Mouse (Mus musculus) CH12.LX (cell line): ENCODE data around the gene Grap. TPM values are rescaled to one million over a fixed set of nuclear protein-coding genes. Genes with fewer than 3 reads are reported as not detected.
A peak's percentile ranks its signal among the peaks of the same experiment; 100 is the strongest.

Experiments used
- DNase-seq: peaks from one replicate; pipeline ENCODE4 v3.0.0-alpha.2; 2013; ENCODE audit errors: extremely low read depth
- H3K27ac ChIP-seq: 2 replicates; pipeline ENCODE4 v1.5.1; 2012; ENCODE audit warnings: low read depth, mild to moderate bottlenecking, control low read depth, moderate library complexity; ENCODE audit not compliant: insufficient read depth
- H3K27me3 ChIP-seq: replicated peaks from 2 replicates; pipeline ENCODE3; 2012; ENCODE audit warnings: inconsistent platforms
- H3K36me3 ChIP-seq, 2 experiments: replicated peaks in 1 of 2; 2 replicates each; pipeline versions ENCODE3 to v1.6.1; 2012; ENCODE audit warnings: inconsistent platforms in 1 of 2, low read length in 1 of 2, mild to moderate bottlenecking in 1 of 2, mixed read lengths in 1 of 2, moderate library complexity in 1 of 2; ENCODE audit not compliant: control insufficient read depth in 1 of 2, insufficient read depth in 1 of 2
- H3K4me1 ChIP-seq, 2 experiments: 2 replicates each; pipeline ENCODE4 v1.6.1; 2012; ENCODE audit warnings: inconsistent platforms in 1 of 2, moderate library complexity in 1 of 2; ENCODE audit not compliant: insufficient read depth in 2 of 2, control insufficient read depth in 1 of 2
- H3K4me2 ChIP-seq: 2 replicates; pipeline ENCODE4 v1.6.1; 2012; ENCODE audit warnings: low read depth, mild to moderate bottlenecking, control low read depth; ENCODE audit not compliant: poor library complexity, insufficient read depth, severe bottlenecking
- H3K4me3 ChIP-seq, 3 experiments: fragments of 150-350 bp in 1 of 3; sonication (generic) in 1 of 3; replicated peaks in 1 of 3; 2 replicates each; pipeline versions ENCODE3 to v1.5.1; 2011 to 2012; ENCODE audit warnings: low read depth in 2 of 3, low read length in 2 of 3, mild to moderate bottlenecking in 2 of 3, moderate library complexity in 2 of 3, control low read depth in 1 of 3, improper control_type of control experiment in 1 of 3, inconsistent platforms in 1 of 3, mixed read lengths in 1 of 3; ENCODE audit not compliant: poor library complexity in 1 of 3
- H3K79me2 ChIP-seq: replicated peaks from 2 replicates; pipeline ENCODE4 v1.6.1; 2012; ENCODE audit warnings: mild to moderate bottlenecking, moderate library complexity; ENCODE audit not compliant: control insufficient read depth, poor library complexity, insufficient read depth, severe bottlenecking; ENCODE audit errors: extremely low read depth
- H3K9ac ChIP-seq: 2 replicates; pipeline ENCODE4 v1.6.1; 2012; ENCODE audit warnings: low read depth, mild to moderate bottlenecking, control low read depth, moderate library complexity; ENCODE audit not compliant: insufficient read depth
- H3K9me3 ChIP-seq: replicated peaks from 2 replicates; pipeline ENCODE3; 2012; ENCODE audit warnings: low read length, inconsistent platforms, mixed read lengths
- BHLHE40 ChIP-seq: IDR thresholded peaks from 2 replicates; pipeline ENCODE4 v1.6.1; 2011; ENCODE audit warnings: mild to moderate bottlenecking, low read depth, low read length, improper control_type of control experiment
- CHD1 ChIP-seq: IDR thresholded peaks from 2 replicates; pipeline ENCODE4 v1.6.1; 2012; ENCODE audit warnings: low read depth, low read length, improper control_type of control experiment, inconsistent platforms
- CHD2 ChIP-seq: IDR thresholded peaks from 2 replicates; pipeline ENCODE4 v1.6.1; 2011; ENCODE audit warnings: low read length, improper control_type of control experiment
- CTCF ChIP-seq, 2 experiments: IDR thresholded peaks in 1 of 2; conservative IDR thresholded peaks in 1 of 2; 2 replicates each; pipeline ENCODE4 v1.5.1; 2011 to 2012; ENCODE audit warnings: low read depth in 2 of 2, low read length in 2 of 2, improper control_type of control experiment in 1 of 2, inconsistent platforms in 1 of 2, mild to moderate bottlenecking in 1 of 2, moderate library complexity in 1 of 2
- E2F4 ChIP-seq: IDR thresholded peaks from 2 replicates; pipeline ENCODE4 v1.6.1; 2011; ENCODE audit warnings: low read depth, low read length, improper control_type of control experiment; ENCODE audit not compliant: insufficient replicate concordance
- ELF1 ChIP-seq: IDR thresholded peaks from 2 replicates; pipeline ENCODE4 v1.6.1; 2014; ENCODE audit warnings: low read depth, mild to moderate bottlenecking, inconsistent platforms, low read length, improper control_type of control experiment
- EP300 ChIP-seq: IDR thresholded peaks from 2 replicates; pipeline ENCODE4 v1.6.1; 2011; ENCODE audit warnings: low read length, improper control_type of control experiment
- ETS1 ChIP-seq: conservative IDR thresholded peaks from 2 replicates; pipeline ENCODE4 v1.6.1; 2012; ENCODE audit warnings: low read depth, mild to moderate bottlenecking, inconsistent platforms, low read length, improper control_type of control experiment, moderate library complexity
- GABPA ChIP-seq: IDR thresholded peaks from 2 replicates; pipeline ENCODE4 v1.6.1; 2012; ENCODE audit warnings: low read depth, low read length, improper control_type of control experiment, inconsistent platforms; ENCODE audit not compliant: insufficient replicate concordance
- HCFC1 ChIP-seq: IDR thresholded peaks from 2 replicates; pipeline ENCODE4 v1.6.1; 2012; ENCODE audit warnings: low read depth, mild to moderate bottlenecking, inconsistent platforms, low read length, improper control_type of control experiment
- IRF4 ChIP-seq: IDR thresholded peaks from 2 replicates; pipeline ENCODE4 v1.6.1; 2014; ENCODE audit warnings: low read depth, mild to moderate bottlenecking, inconsistent platforms, low read length, improper control_type of control experiment
- JUN ChIP-seq: IDR thresholded peaks from 2 replicates; pipeline ENCODE4 v1.6.1; 2011; ENCODE audit warnings: low read depth, mild to moderate bottlenecking, low read length, improper control_type of control experiment, moderate library complexity; ENCODE audit not compliant: insufficient read depth
- JUND ChIP-seq: conservative IDR thresholded peaks from 2 replicates; pipeline ENCODE4 v1.6.1; 2011; ENCODE audit warnings: low read depth, low read length, improper control_type of control experiment
- KAT2A ChIP-seq: IDR thresholded peaks from 2 replicates; pipeline ENCODE4 v1.6.1; 2012; ENCODE audit warnings: low read length, improper control_type of control experiment, inconsistent platforms; ENCODE audit not compliant: insufficient replicate concordance
- MAFK ChIP-seq: IDR thresholded peaks from 2 replicates; pipeline ENCODE4 v1.6.1; 2011; ENCODE audit warnings: low read length, improper control_type of control experiment; ENCODE audit not compliant: insufficient replicate concordance
- MAX ChIP-seq: IDR thresholded peaks from 2 replicates; pipeline ENCODE4 v1.6.1; 2011; ENCODE audit warnings: low read length, improper control_type of control experiment
- NELFE ChIP-seq: IDR thresholded peaks from 2 replicates; pipeline ENCODE4 v1.6.1; 2011; ENCODE audit warnings: low read depth, low read length, improper control_type of control experiment
- NRF1 ChIP-seq: IDR thresholded peaks from 2 replicates; pipeline ENCODE4 v1.6.1; 2014; ENCODE audit warnings: low read depth, mild to moderate bottlenecking, inconsistent platforms, low read length, improper control_type of control experiment, moderate library complexity
- PAX5 ChIP-seq: IDR thresholded peaks from 2 replicates; pipeline ENCODE4 v1.6.1; 2012; ENCODE audit warnings: low read length, inconsistent platforms, mixed read lengths
- POLR2A ChIP-seq: IDR thresholded peaks from 2 replicates; pipeline ENCODE4 v1.6.1; 2011; ENCODE audit warnings: low read depth, mild to moderate bottlenecking, improper control_type of control experiment, low read length
- POLR2AphosphoS2 ChIP-seq: IDR thresholded peaks from 2 replicates; pipeline ENCODE4 v1.6.1; 2011; ENCODE audit warnings: low read depth, low read length, improper control_type of control experiment
- RAD21 ChIP-seq: IDR thresholded peaks from 2 replicates; pipeline ENCODE4 v1.6.1; 2011; ENCODE audit warnings: low read depth, mild to moderate bottlenecking, low read length, improper control_type of control experiment, moderate library complexity
- RCOR1 ChIP-seq: conservative IDR thresholded peaks from 2 replicates; pipeline ENCODE4 v1.6.1; 2012; ENCODE audit warnings: low read depth, mild to moderate bottlenecking, inconsistent platforms, low read length, improper control_type of control experiment
- SIN3A ChIP-seq: IDR thresholded peaks from 2 replicates; pipeline ENCODE4 v1.6.1; 2012; ENCODE audit warnings: low read length, improper control_type of control experiment, inconsistent platforms
- TBP ChIP-seq: conservative IDR thresholded peaks from 2 replicates; pipeline ENCODE4 v1.6.1; 2011; ENCODE audit warnings: low read depth, low read length, improper control_type of control experiment
- UBTF ChIP-seq: IDR thresholded peaks from 2 replicates; pipeline ENCODE4 v1.6.1; 2012; ENCODE audit warnings: low read depth, mild to moderate bottlenecking, inconsistent platforms, low read length, improper control_type of control experiment, moderate library complexity
- USF1 ChIP-seq: IDR thresholded peaks from 2 replicates; pipeline ENCODE4 v1.6.1; 2014; ENCODE audit warnings: low read depth, mild to moderate bottlenecking, inconsistent platforms, low read length, improper control_type of control experiment
- USF2 ChIP-seq: conservative IDR thresholded peaks from 2 replicates; pipeline ENCODE4 v1.6.1; 2011; ENCODE audit warnings: low read depth, low read length, improper control_type of control experiment
- ZC3H11A ChIP-seq: IDR thresholded peaks from 2 replicates; pipeline ENCODE4 v1.6.1; 2012; ENCODE audit warnings: low read depth, mild to moderate bottlenecking, inconsistent platforms, low read length, improper control_type of control experiment
- ZKSCAN1 ChIP-seq: IDR thresholded peaks from 2 replicates; pipeline ENCODE4 v1.6.1; 2012; ENCODE audit warnings: low read depth, inconsistent platforms, low read length, improper control_type of control experiment, borderline replicate concordance
- ZNF384 ChIP-seq: IDR thresholded peaks from 2 replicates; pipeline ENCODE4 v1.6.1; 2012; ENCODE audit warnings: low read depth, low read length, improper control_type of control experiment, inconsistent platforms
- dilution Hi-C: fragments of 300-500 bp; cut with MboI; formaldehyde crosslinking; loops from 2 replicates; pipeline ENCODE4 v1.14.3; 2020; ENCODE audit warnings: low sequenced_read_pairs; ENCODE audit not compliant: extremely low pct_unique_long_range_greater_than_20kb, extremely low pct_ligation_motif_present
- in situ Hi-C: fragments of 300-500 bp; cut with MboI; formaldehyde crosslinking; loops from 3 replicates; pipeline ENCODE4 v1.14.3; 2019; ENCODE audit warnings: low sequenced_read_pairs, low pct_ligation_motif_present, low pct_unique_long_range_greater_than_20kb, mixed read lengths
- polyA plus RNA-seq: library from polyadenylated mRNA; unstranded; fragments of >175 nt; gene quantifications from 2 replicates; pipeline ENCODE4 v1.2.1, GENCODE M21; 2012; ENCODE audit warnings: low read depth; ENCODE audit not compliant: insufficient read length
- total RNA-seq, 2 experiments: library from RNA; depleted of rRNA; stranded (reverse); fragments of 300-350 nt in 1 of 2; fragments of >200 nt in 1 of 2; gene quantifications; 2 replicates each; pipeline ENCODE4 v1.2.3; 2012 to 2014

Gene Grap
- total and polyA plus RNA-seq, 3 experiments = 274 to 412 (median 280) TPM

DNA sequence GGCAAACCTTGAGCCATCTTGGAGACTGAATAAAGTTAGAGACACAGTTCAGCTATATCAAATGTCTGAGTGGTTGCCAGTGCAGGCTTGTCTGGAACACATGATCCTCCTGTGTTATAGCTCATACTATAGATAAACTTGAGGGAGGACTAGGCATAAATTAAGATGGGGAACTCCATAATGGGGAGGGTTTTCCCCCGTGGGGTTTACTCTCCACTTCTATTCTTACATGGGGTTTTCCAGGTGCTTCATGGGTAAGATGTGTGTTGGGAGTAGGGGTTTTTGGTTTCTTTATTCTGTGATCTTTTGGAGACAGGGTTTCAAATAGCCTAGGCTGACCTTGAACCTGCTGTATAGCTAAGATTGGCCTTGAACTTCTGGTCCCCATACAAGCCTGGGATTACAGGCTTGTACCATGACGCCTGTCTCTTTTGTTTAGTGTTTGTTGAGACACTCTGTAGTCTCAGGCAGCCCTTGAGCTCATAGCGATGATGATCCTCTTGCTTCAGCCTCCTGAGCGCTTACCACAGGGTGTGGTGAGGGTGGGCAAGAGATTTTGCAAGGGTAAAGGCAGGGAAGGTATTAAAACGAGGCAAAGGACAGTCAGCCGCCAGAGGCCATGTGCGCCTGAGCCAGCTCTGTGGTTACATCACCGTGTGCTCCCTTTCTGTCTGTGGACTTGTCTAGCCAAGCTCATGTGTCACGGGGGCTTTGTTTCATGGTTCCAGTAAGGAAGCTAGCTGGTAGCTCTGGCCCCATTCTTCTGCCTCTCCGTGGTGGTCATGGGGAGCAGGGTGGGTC lies 5.8 kb upstream of the Grap start (continued):
- TF ChIP-seq USF1 = peak; percentile 55
- TF ChIP-seq GABPA = no peak
- peak; percentile 91 for TF ChIP-seq CHD1
- peak; percentile 87 for TF ChIP-seq JUND
- TF ChIP-seq CTCF (conservative IDR thresholded peaks at IDR 0.05 in 1 of 2, IDR thresholded peaks at IDR 0.05 in 1 of 2; ENCODE audit: low read depth in 2 of 2, low read length in 2 of 2) = no peak
- no peak for TF ChIP-seq RCOR1
- no peak for TF ChIP-seq USF2
- peak; percentile 50; the same call in 1 of the 2 replicates for TF ChIP-seq E2F4
- TF ChIP-seq EP300 = peak; percentile 98
- TF ChIP-seq KAT2A = no peak
- TF ChIP-seq NELFE = peak; percentile 66
- no peak for TF ChIP-seq ZKSCAN1

- H3K4me2 ChIP-seq = peak overlapping the region; percentile 52
- H3K4me3 ChIP-seq = peak overlapping the region in 2 of 3 experiments; percentile 14 to 16
- in situ Hi-C loops = no loop called here
- peaks cover 47 to 89% of the 10 kb centered on the region in 2 experiments for H3K4me1 ChIP-seq
- H3K36me3 ChIP-seq = no peaks in the 10 kb centered on the region
- H3K9ac ChIP-seq = peak overlapping the region; percentile 75
- no peaks in the 10 kb centered on the region for H3K27me3 ChIP-seq
- peak overlapping the region; percentile 100 for H3K27ac ChIP-seq
- dilution Hi-C loops = no loop called here
- peaks cover 11% of the 10 kb centered on the region for H3K79me2 ChIP-seq
- DNase-seq = peak; percentile 63
- H3K9me3 ChIP-seq = no peaks in the 10 kb centered on the region
- TF ChIP-seq USF1 = peak; percentile 61
- peak; percentile 13; the same call in 1 of the 2 replicates for TF ChIP-seq MAX
- no peak for TF ChIP-seq RAD21
- TF ChIP-seq SIN3A = no peak
- TF ChIP-seq ZKSCAN1 = no peak
- TF ChIP-seq EP300 = peak; percentile 57; the same call in 1 of the 2 replicates
- TF ChIP-seq IRF4 = peak; percentile 15
- TF ChIP-seq POLR2A = peak; percentile 60; the same call in 1 of the 2 replicates
- peak; percentile 13; the same call in 1 of the 2 replicates for TF ChIP-seq HCFC1
- peak; percentile 43; the same call in 1 of the 2 replicates for TF ChIP-seq CHD2
- TF ChIP-seq ZC3H11A = no peak
- no peak for TF ChIP-seq ELF1
- TF ChIP-seq KAT2A = 0 out of 2 replicates have a peak, but pooled peaks have one; percentile 28
- no peak for TF ChIP-seq E2F4
- peak; percentile 56 for TF ChIP-seq TBP
- no peak; the same call in 1 of the 2 replicates for TF ChIP-seq JUND
- peak; percentile 85 for TF ChIP-seq BHLHE40
- TF ChIP-seq POLR2AphosphoS2 = peak; percentile 92
- TF ChIP-seq PAX5 = no peak
- 0 out of 2 replicates have a peak, but pooled peaks have one; percentile 65 for TF ChIP-seq MAFK
- TF ChIP-seq RCOR1 = no peak; the same call in 1 of the 2 replicates
- TF ChIP-seq USF2 = peak; percentile 30; the same call in 1 of the 2 replicates
- no peak for TF ChIP-seq NRF1
- no peak; the same call in none of the 2 replicates for TF ChIP-seq ETS1
- TF ChIP-seq NELFE = no peak
- TF ChIP-seq ZNF384 = no peak
- 0 out of 2 replicates have a peak, but pooled peaks have one; percentile 24 for TF ChIP-seq UBTF
- peak; percentile 83 for TF ChIP-seq CHD1
- TF ChIP-seq JUN = 0 out of 2 replicates have a peak, but pooled peaks have one; percentile 0
These were observed 4.9 kb upstream of the Grap start for GRCm38 (mm10) chr11:61647956-61648748.
